Mouse (Mus musculus) forebrain, embryonic 14.5 days (tissue): ENCODE data around the gene Eif3k. TPM values are rescaled to one million over a fixed set of nuclear protein-coding genes. Genes with fewer than 3 reads are reported as not detected.

Experiments used
- ATAC-seq: fragments of 200-750 bp; cut with Nextera tagmentation; 2 replicates; pipeline ENCODE4 v1.8.0; 2017; ENCODE audit warnings: mild to moderate bottlenecking, moderate library complexity
- DNase-seq: peaks from one replicate; pipeline ENCODE4 v3.0.0-alpha.2; 2015; ENCODE audit warnings: low spot score
- H3K27ac ChIP-seq: fragments of 300-500 bp; sonication (generic); 2 replicates; pipeline ENCODE4 v1.5.1; 2014; ENCODE audit warnings: low read depth, mild to moderate bottlenecking, control low read depth, low read length, moderate library complexity
- H3K27me3 ChIP-seq: fragments of 300-500 bp; sonication (generic); replicated peaks from 2 replicates; pipeline ENCODE4 v1.6.1; 2014; ENCODE audit warnings: low read length, control low read depth, mixed read lengths; ENCODE audit not compliant: control insufficient read depth, insufficient read depth
- H3K36me3 ChIP-seq: fragments of 300-500 bp; sonication (generic); 2 replicates; pipeline ENCODE4 v1.6.1; 2014; ENCODE audit warnings: low read length, control low read depth; ENCODE audit not compliant: control insufficient read depth, insufficient read depth
- H3K4me1 ChIP-seq: fragments of 300-500 bp; sonication (generic); 2 replicates; pipeline ENCODE4 v1.6.1; 2014; ENCODE audit warnings: antibody characterized with exemption, low read length, control low read depth; ENCODE audit not compliant: control insufficient read depth, insufficient read depth
- H3K4me2 ChIP-seq: fragments of 300-500 bp; sonication (generic); 2 replicates; pipeline ENCODE4 v1.6.1; 2014; ENCODE audit warnings: mild to moderate bottlenecking, control low read depth, low read length
- H3K4me3 ChIP-seq: fragments of 300-500 bp; sonication (generic); 2 replicates; pipeline ENCODE4 v1.5.1; 2014; ENCODE audit warnings: low read depth, low read length, control low read depth
- H3K9ac ChIP-seq: fragments of 300-500 bp; sonication (generic); 2 replicates; pipeline ENCODE4 v1.6.1; 2014; ENCODE audit warnings: mild to moderate bottlenecking, low read length, control low read depth, moderate library complexity
- H3K9me3 ChIP-seq: fragments of 300-500 bp; sonication (generic); replicated peaks from 2 replicates; pipeline ENCODE4 v1.6.1; 2016; ENCODE audit warnings: low read length, control low read depth, mixed read lengths; ENCODE audit not compliant: control insufficient read depth
- WGBS: fragments of 180-500 bp; shearing (Covaris S2); extraction: QIAGEN DNeasy Blood & Tissue Kit; methylation state at CpG from one replicate; pipeline ENCODE4 v1.1.7; 2014; 5-methylcytosine and 5-hydroxymethylcytosine counted together
- polyA plus RNA-seq: library from polyadenylated mRNA; unstranded; fragments of >200 nt; fragmentation: Nextera tagmentation; extraction: Ambion mirVana; gene quantifications from 2 replicates; pipeline ENCODE4 v1.2.1, GENCODE M21; 2014

The Eif3k gene
- polyA plus RNA-seq, 1 experiment from 2014 or later = 412 TPM

DNA sequence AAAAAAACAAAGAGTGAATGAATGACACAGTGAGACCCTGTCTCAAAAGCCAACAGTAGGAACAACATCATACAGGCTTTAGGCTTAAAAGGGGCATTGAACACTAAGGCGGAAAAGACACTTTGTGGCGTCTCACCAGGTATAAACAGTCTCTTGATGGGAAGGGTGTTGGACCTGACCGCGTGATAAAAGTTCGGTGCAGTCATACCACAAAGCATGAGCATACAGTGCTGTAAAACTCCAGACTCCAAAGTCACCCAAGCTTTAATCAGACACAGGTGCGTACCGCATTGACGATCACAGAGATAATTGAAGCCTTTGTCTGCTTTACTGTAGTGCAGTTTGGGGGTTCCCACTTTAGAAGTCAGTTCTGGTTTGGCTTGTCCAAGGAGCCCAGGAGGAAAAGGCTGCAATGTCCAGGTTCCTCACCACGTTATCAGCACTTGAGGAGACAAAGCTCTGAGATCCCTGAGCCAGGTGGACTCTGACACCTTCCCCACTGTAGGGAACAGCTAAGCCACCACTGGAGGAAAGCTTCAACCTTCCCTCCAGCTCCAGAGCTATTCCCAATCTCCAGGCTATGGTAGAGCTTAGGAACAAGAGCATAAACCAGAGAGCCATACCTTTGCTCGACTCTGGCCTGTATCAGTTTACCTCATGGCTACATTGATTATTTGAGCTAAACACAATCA lies 31.2 kb downstream of the Eif3k start:
- Histone ChIP-seq H3K27me3 (no peaks in the 10 kb centered on the region), H3K9ac (no peak overlapping the region), H3K4me1 (peaks cover 33% of the 10 kb centered on the region), H3K4me3 (no peak overlapping the region), H3K4me2 (no peak overlapping the region), H3K36me3 (peaks cover 9% of the 10 kb centered on the region; the same call in 1 of the 2 replicates), H3K9me3 (no peaks in the 10 kb centered on the region), H3K27ac (no peak overlapping the region)
- DNase-seq (no peak), ATAC-seq (no peak)
- 94% methylated on average over 10 of the region's 10 CpGs for WGBS

DNA sequence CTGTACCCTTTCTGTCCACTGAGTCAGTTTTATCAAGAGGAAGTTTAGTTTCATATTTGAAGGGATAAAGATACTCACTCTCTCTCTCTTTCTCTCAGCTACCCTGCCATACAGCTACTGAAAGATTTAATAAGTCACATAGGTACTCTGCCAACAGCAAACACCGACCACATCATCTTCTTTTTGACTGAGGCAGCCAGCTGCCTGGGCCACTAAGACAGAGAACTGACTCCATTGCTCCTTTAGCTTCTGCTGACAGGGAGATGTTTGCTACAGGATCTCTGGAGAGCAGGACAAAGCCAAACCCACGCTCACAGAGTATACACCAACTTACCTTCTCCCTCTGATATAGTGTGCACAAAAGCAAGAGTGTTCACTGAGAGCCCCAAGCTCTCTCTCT lies 32.4 kb downstream of the Eif3k start:
- Histone ChIP-seq H3K4me3 (no peak overlapping the region), H3K36me3 (peaks cover 9% of the 10 kb centered on the region; the same call in 1 of the 2 replicates), H3K9me3 (no peaks in the 10 kb centered on the region), H3K4me2 (no peak overlapping the region), H3K27ac (no peak overlapping the region), H3K4me1 (peaks cover 39% of the 10 kb centered on the region), H3K27me3 (no peaks in the 10 kb centered on the region), H3K9ac (no peak overlapping the region)
- WGBS = 89% methylated on average over 2 of the region's 2 CpGs
- ATAC-seq (no peak), DNase-seq (no peak)

DNA sequence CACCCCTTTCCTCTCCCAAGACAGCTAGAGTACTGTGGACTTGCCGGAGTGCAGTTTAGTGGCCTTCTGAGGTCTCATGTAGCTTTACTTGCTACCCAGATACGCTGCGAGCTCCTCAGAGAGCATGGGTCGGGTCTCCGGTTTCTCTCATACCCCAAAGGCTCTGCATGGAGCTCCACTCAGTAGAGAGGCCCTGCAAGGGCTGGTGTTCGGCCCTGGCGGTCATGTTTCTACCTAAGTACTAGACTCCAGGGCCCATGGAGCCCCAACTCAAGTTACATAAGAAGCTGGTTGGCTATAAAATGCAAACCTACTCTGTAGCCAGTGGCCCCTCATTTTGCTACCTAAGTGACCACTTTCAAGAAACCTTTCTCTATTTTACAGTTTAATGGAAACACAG lies 32.9 kb downstream of the Eif3k start:
- H3K9ac ChIP-seq = no peak overlapping the region
- DNase-seq = no peak
- no peak overlapping the region for H3K27ac ChIP-seq
- WGBS = 95% methylated on average over 7 of the region's 7 CpGs
- H3K4me1 ChIP-seq = peaks cover 36% of the 10 kb centered on the region
- H3K4me2 ChIP-seq = no peak overlapping the region
- no peak for ATAC-seq
- H3K4me3 ChIP-seq = no peak overlapping the region
- H3K27me3 ChIP-seq = no peaks in the 10 kb centered on the region
- peaks cover 9% of the 10 kb centered on the region; the same call in 1 of the 2 replicates for H3K36me3 ChIP-seq
- no peaks in the 10 kb centered on the region for H3K9me3 ChIP-seq

DNA sequence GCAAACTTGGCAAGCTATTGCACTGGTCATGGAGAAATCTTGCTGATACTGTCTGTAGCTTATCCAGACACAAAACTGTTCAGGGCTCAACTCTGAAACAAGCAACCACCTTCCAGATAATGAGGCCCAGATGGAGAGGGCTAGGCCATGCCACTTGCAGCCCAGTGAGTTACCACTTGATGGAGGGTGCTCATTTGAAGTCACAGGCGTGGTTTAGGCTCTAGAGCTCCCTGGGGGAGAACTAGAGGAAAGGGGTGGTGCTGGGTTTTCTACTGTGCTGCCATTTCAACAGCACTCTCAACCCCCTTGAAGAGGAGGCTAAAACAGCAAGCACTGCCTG lies 35.4 kb downstream of the Eif3k start:
- Histone ChIP-seq H3K9me3 (no peaks in the 10 kb centered on the region), H3K27me3 (no peaks in the 10 kb centered on the region), H3K4me2 (no peak overlapping the region), H3K27ac (no peak overlapping the region), H3K4me3 (no peak overlapping the region), H3K36me3 (peaks cover 12% of the 10 kb centered on the region; the same call in 1 of the 2 replicates), H3K9ac (no peak overlapping the region), H3K4me1 (peaks cover 20% of the 10 kb centered on the region)
- WGBS = 33% methylated on average over 1 of the region's 1 CpGs
- no peak for DNase-seq
- ATAC-seq = no peak

DNA sequence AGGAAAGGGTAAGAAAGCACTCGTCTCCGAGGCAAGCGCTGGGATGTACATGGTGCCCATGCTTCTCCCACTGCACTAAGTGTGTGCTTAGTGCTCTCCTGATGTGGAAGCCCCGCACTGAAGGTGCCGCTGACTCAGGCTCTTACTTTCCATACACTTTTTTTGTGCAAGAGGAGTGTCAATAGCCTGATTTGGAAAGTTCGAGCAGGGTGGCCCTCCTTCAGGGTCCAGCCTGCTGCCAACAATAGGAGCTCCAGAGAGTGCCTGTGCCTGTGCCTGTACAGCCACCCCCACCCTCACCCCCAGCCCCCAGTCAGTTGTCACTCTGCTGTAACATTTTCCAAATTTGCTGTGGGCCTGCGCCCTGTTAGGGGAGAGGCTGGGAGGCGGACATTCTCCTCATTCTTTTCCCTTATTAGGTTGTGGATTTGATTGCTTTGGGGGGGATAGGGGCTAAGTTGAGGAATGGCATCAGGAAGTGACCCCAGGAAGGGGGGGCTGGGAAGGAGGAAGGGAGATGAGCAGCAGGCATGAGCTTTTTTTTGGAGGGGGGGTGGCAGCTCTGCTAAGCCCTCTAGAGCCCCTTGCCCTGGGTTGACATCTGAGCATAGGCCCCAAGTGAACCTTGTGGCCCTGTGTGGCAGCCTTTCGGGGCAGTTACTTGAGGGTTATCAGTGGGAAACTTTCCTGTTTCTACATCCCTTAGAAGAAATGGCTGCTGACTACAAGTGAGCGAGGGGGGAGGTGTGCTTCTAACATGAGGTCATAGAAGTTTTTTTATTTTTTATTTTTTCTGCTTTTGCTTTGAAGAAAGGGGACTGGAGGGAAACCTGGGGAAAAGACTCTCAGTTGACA lies 36.0 kb downstream of the Eif3k start:
- Histone ChIP-seq H3K9me3 (no peaks in the 10 kb centered on the region), H3K9ac (no peak overlapping the region; the same call in 1 of the 2 replicates), H3K4me2 (no peak overlapping the region), H3K4me1 (peaks cover 20% of the 10 kb centered on the region), H3K27ac (peak overlapping the region; percentile 39; the same call in 1 of the 2 replicates), H3K4me3 (no peak overlapping the region), H3K36me3 (peaks cover 11% of the 10 kb centered on the region; the same call in 1 of the 2 replicates), H3K27me3 (no peaks in the 10 kb centered on the region)
- 15% methylated on average over 10 of the region's 10 CpGs for WGBS
- peak; percentile 57 for DNase-seq
- ATAC-seq = peak; percentile 59

DNA sequence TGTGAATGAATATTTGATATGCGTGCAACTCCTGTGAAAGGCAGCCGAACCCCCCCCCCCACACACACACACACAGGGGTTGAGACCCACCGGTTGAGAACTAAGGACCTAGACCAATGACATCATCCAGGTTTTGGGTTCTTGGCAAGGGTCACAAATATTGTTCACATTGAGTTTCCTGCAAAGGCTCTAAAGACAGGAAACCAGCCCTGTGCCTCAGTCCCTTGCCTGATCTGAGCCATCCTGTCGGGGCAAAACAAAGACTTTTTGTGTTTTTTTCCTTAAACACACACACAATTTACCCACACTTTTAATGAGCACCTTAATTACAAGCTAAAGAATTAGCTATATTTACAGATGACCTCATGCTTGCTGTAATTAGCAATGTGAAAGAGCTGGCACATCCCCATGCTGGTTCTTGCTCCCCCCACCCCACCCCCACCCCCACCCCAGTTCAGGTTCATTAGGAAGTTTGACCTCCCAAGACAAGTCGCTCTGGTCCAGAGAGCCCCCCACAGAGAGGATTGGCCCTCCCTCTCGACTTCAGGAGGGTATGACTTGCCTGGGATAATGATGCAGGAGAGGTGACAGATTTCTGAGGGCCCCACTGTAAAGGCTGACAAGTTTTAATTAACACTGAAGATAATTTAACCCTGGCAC lies 36.8 kb downstream of the Eif3k start:
- Histone ChIP-seq H3K36me3 (0 out of 2 replicates have a peak, but pooled peaks cover 7% of the 10 kb centered on the region), H3K4me1 (peaks cover 20% of the 10 kb centered on the region), H3K27me3 (no peaks in the 10 kb centered on the region), H3K27ac (peak overlapping the region; percentile 39; the same call in 1 of the 2 replicates), H3K9me3 (no peaks in the 10 kb centered on the region), H3K4me2 (no peak overlapping the region), H3K4me3 (no peak overlapping the region), H3K9ac (no peak overlapping the region; the same call in 1 of the 2 replicates)
- 7% methylated on average over 6 of the region's 6 CpGs for WGBS
- peak; percentile 71 for DNase-seq
- ATAC-seq = peak; percentile 80

DNA sequence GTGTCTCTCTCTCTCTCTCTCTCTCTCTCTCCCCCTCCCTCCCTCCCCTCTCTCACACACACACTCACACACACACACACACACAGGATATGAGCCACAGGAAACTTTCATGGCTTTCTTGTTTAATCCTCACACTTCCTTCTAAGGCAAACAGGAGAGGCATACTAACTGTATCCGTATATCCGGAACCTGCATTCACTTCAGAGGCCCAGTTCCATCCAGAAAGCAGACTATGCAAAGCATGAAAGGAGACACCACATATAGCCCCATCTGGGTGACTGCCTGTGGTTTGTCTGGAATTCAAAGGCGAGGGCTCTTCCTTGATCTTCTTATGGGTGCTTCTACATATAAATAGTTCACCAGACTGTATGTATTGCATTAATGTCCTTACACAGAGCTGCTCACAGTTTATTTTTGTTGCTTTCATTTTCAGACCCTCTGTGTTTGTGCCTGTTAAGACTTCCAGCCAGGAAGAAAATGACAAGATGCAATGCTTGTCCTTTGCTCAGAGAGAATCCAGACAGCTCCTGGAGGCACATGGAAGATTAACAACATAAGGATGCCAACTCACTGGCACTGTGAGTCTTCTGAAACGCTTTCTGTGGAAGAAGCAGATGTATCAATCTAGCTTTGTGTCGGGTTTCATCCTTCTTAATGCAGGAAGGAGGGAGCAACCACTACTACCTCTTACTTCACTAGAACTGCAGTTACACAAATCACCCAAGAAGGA lies 38.0 kb downstream of the Eif3k start:
- Histone ChIP-seq H3K4me2 (no peak overlapping the region), H3K27ac (no peak overlapping the region), H3K4me1 (peaks cover 20% of the 10 kb centered on the region), H3K4me3 (no peak overlapping the region), H3K27me3 (no peaks in the 10 kb centered on the region), H3K36me3 (0 out of 2 replicates have a peak, but pooled peaks cover 3% of the 10 kb centered on the region), H3K9me3 (no peaks in the 10 kb centered on the region), H3K9ac (no peak overlapping the region)
- ATAC-seq (no peak), DNase-seq (no peak)
- WGBS = 87% methylated on average over 5 of the region's 5 CpGs

DNA sequence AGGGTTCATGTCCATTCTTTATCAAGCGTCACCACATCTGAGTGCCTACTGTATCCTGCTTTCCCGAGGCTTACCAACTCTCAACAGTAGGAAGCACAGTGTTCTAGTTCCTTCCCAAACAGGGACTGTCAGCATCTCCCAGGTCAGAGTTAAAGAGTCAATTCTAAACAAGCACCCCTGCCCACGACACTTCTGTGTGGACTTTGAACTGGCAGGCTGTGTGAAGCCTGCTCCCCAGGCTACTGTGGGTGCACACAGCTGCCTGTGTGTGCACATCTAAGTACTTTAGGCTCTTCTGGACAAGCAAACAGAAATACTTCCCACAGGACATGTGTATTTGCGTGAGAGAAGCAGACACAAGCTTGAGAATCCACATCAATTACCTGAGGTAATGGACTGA lies 40.1 kb downstream of the Eif3k start:
- Histone ChIP-seq H3K36me3 (0 out of 2 replicates have a peak, but pooled peaks cover 3% of the 10 kb centered on the region), H3K27ac (no peak overlapping the region), H3K27me3 (no peaks in the 10 kb centered on the region), H3K4me2 (no peak overlapping the region), H3K9me3 (no peaks in the 10 kb centered on the region), H3K4me1 (peaks cover 17% of the 10 kb centered on the region), H3K4me3 (no peak overlapping the region), H3K9ac (no peak overlapping the region)
- 89% methylated on average over 4 of the region's 4 CpGs for WGBS
- ATAC-seq (no peak), DNase-seq (no peak)
